Mouse (Mus musculus) MN1 (cell line): ENCODE results near the gene Msn.

ENCODE experiments used
- DNase-seq: peaks from one replicate; pipeline ENCODE4 v3.0.0-alpha.2; 2016; ENCODE audit warnings: low spot score

Gene Msn

GRCm38 (mm10) chrX:96095509-96096499, at the start of gene Msn:
Gene Msn, plus strand, starts transcription at chrX:96096042.
- DNase-seq: peak; percentile 51

DNA sequence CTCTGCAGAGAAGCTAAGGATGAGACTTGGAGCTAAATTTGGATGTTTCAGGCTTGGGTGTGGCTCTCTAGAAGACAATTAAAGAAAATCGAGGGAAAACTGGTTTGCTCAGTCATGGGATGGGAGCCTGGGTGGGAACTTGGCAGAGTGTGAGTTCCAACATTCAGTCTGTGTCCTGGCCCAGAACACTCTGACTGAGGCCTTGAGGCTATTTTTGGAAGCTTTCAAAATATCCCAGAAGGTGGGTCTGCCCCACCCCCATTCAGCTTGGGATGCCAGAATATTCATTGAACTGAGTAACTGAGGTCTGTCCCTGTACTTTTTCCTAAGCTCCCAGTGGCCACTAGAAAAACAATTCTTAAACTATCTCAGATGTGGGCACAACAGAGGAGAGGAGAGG, 43.0 kb upstream of the Msn start:
- no peak for DNase-seq

DNA sequence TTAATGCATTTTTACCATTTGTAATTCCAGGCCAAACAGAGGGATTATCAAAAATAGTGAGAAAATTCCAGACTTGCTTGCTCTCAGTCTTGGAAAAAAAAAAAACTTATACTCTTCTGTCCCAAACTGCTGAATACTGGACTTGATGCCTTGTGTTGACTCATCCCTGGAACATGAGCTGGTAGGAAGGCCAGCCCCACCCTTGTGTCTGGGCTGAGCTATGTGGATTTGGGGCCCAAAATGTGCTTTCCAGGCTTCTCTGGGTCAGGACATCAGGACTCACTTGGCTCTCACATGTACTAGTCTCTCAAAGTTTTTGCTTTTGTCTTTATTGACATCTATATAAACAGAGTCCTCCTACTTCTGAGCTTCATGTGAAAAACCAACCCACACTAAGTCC, 18.1 kb upstream of the Msn start:
- DNase-seq: no peak

- peak; percentile 42 for DNase-seq
These were observed 9.6 kb upstream of the Msn start for GRCm38 (mm10) chrX:96086259-96086658.

DNA sequence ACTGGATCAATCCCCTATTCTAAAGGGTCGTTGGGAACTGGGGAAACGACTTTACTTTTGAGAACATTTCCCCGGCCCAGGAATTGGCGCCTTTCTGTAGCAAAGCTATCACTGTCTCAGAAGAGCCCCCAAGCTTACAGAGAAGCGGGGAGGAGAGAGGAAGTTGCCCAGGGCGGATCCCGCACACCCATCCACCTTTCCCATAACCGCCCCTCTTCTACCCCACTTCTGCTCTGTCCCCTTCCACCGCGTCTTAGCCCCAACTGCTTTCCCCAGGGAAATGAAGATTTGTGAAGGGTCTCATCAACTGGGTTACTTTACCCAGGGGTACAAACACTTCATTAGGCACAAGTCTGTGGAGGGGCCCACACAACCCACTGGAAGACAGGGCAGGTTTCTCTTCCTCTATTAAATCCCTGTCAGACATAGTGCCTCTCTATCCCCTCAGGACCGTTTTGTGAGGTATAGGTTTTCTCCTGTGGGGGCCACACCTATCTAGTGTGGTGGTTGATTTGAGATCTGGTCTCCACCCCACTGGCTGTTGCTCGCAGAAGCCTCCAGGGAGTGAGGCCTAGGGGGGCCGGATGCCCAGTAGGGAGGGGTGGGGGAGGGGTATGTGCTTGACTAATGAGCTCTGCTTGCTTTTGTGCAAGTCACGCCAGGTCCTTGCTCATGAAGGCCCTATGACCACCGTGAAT, 820 bp downstream of the Msn start:
- peak; percentile 59 for DNase-seq

DNA sequence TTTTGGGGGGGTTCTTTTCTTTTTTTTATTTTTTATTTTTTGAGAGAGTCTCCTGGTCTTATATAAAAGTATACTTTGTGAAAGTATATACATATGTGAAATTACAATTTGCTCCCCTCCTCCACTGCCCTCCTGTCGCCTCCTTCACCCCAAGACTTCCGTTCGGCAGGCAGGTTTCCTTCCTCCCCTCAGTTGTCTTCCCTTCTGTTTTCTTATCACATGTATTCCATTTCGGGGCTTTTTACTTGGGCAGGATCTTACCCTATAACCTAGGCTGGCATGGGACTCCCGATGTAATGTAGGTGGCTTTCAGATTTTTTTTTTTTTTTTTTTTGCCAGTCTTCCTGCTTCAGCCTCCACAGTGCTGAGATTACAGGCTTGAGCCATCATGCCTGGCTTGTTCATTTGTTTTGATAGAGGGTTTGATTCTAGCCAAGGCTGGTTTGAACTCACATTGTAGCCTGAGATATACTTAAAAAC, 1.7 kb downstream of the Msn start:
- DNase-seq: no peak

GRCm38 (mm10) chrX:96099003-96099402, 3.2 kb downstream of the Msn start:
- no peak for DNase-seq

DNA sequence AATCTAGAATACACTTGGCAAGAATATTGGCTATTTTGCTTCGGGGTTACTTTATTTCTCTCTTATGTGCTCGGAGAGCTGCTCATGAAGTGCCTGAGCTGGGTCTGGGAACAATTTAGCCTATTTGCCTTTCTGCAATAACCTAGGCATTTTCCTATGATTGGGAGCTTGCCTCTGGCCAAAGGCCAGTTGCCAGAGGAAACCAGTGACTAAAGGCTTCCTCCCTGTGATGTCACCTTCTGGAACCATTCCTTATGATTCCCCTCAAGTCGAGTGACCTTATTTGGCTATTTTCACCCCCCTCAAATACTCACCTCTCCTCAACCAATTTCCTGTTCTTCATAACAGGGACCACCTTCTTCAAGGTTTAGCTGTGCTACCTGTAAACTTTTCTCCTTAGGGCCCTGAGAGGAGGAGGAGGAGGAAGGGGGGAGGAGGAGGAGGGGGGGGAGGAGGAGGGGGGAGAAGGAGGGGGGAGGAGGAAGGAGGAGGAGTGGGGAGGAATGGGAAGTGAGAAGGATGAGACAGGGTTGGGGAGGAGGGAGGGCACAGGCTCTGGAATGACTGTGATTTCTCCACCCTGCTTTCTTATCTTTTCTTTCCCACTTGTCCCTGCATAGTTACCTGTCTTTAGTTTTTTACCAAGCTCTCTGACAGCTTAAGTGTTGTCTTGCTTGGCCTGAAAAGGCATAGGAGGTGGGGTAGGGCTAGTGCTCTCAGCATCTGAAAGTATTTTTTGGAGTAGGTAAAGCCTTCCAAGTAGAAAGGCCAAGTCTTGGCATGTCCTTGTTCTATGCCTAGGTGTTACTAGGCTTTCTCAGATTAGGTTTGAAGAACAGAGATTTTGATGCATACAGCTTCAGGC, 11.8 kb downstream of the Msn start:
- DNase-seq: peak; percentile 50

- no peak for DNase-seq
These were observed 17.3 kb downstream of the Msn start for GRCm38 (mm10) chrX:96113106-96113634.

GRCm38 (mm10) chrX:96115501-96115900, 19.7 kb downstream of the Msn start:
- no peak for DNase-seq

- DNase-seq: no peak
These were observed 21.5 kb downstream of the Msn start for GRCm38 (mm10) chrX:96117366-96117765.

GRCm38 (mm10) chrX:96119997-96120396, 24.2 kb downstream of the Msn start:
- DNase-seq: no peak

DNA sequence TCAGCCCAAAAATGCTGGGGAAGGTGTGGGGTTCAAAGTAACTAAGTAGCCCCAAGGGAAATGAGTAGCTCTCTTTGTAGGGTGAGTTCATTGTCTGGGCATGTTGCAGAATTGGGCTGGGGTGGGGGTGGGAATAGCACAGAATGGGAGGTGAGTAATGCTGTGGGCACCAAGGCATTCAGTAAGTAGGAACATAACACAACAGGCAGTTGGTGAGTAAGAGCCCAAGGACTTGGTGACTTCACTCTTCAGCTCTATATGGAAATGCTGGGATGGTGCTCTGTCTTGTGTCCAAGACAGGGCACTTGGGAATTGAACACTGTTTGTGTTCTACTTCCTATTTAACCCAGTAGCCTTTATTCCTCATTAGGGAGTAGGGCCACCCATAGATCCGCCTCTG, 26.1 kb downstream of the Msn start:
- no peak for DNase-seq

GRCm38 (mm10) chrX:96126803-96127202, 31.0 kb downstream of the Msn start:
- no peak for DNase-seq

DNA sequence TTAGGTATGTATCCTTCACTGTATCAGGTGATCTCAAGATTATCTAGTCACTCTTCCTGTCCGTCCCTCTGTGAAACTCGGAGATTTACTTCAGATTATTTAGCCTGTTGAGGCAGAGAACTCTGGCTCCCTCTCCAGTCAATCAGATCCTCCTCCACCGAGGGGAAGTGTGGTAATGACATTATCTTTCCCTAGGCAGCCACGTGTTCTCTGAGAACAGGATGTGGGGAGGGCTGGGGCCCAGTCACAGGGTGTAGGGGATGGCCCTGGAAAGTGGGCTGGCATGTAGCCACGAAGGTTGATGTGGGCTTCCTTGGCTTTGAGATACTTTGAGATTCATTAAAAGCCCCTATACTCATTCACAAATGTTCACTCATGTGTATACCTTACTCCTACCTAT, 34.3 kb downstream of the Msn start:
- DNase-seq: peak; percentile 42

DNA sequence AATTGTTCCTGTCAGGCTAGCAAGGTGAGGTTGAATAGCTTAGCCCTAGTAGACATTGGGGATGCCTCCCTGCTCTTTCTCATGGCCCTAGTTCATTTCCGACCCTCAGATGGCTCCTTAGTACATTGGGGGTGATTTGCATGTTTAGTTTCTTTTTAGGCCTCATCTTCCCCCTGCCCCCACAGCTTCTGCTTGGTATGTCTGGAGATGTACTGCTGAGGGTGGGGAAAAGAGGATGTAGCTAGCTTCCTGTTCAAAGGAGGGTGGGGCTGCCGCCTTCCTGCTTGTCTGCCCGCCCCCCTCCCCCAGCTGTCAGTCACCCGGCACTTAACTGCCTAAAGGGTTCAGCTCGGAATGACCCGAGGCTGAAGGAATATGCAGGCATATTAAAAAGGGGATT, 34.8 kb downstream of the Msn start:
- DNase-seq: no peak

DNA sequence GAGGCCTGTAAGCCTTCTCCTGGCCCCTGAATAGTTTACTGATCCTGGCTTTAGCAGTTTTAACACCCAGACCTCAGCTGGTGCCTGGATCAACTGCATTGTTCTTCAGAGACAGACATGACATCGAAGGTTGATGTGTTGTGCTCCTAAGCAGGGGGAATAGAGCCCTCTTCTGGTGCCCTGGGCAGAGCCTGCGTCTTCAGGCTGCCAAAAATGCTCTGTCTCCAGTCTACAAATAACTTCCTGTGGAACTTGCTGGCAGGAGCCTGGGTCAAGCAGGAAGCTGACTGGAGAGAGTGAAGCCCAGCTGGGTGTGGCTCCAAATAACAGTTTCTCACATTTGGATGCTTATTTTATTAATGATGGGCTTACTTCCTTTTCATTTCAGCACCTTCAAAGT, 37.4 kb downstream of the Msn start:
- DNase-seq: peak; percentile 11

- DNase-seq: no peak
These were observed 38.4 kb downstream of the Msn start for GRCm38 (mm10) chrX:96134243-96134661.

- no peak for DNase-seq
These were observed 39.2 kb downstream of the Msn start for GRCm38 (mm10) chrX:96134840-96135580.

- DNase-seq: no peak
These were observed 39.7 kb downstream of the Msn start for GRCm38 (mm10) chrX:96135581-96135980.

GRCm38 (mm10) chrX:96139262-96139661, 43.4 kb downstream of the Msn start:
- no peak for DNase-seq
